Mouse (Mus musculus) liver, postnatal 0 days (tissue): ENCODE measurements around the gene Mrpl21. TPM values are rescaled to one million over a fixed set of nuclear protein-coding genes. Genes with fewer than 3 reads are reported as not detected.
A peak's percentile ranks its signal among the peaks of the same experiment; 100 is the strongest.

Experiments used
- ATAC-seq: fragments of 200-750 bp; cut with Nextera tagmentation; 2 replicates; pipeline ENCODE4 v1.8.0; 2017; ENCODE audit warnings: mild to moderate bottlenecking, moderate library complexity
- DNase-seq: peaks from one replicate; pipeline ENCODE4 v3.0.0-alpha.2; 2016
- H3K27ac ChIP-seq: fragments of 300-500 bp; sonication (generic); 2 replicates; pipeline ENCODE4 v1.5.1; 2014; ENCODE audit warnings: antibody characterized with exemption, moderate library complexity, mild to moderate bottlenecking, low read depth
- H3K27me3 ChIP-seq: fragments of 300-500 bp; sonication (generic); 2 replicates; pipeline ENCODE4 v1.6.1; 2014; ENCODE audit warnings: low read length, control low read depth, mixed read lengths; ENCODE audit not compliant: insufficient read depth
- H3K36me3 ChIP-seq: fragments of 300-500 bp; sonication (generic); replicated peaks from 2 replicates; pipeline ENCODE4 v1.6.1; 2014; ENCODE audit warnings: mild to moderate bottlenecking, control low read depth, low read length, moderate library complexity, mixed read lengths; ENCODE audit not compliant: insufficient read depth
- H3K4me1 ChIP-seq: fragments of 300-500 bp; sonication (generic); 2 replicates; pipeline ENCODE4 v1.6.1; 2014; ENCODE audit warnings: antibody characterized with exemption, mild to moderate bottlenecking, control low read depth; ENCODE audit not compliant: insufficient read depth
- H3K4me2 ChIP-seq: fragments of 300-500 bp; sonication (generic); 2 replicates; pipeline ENCODE4 v1.6.1; 2014; ENCODE audit warnings: low read depth, mild to moderate bottlenecking, low read length, moderate library complexity, mixed read lengths
- H3K4me3 ChIP-seq: fragments of 300-500 bp; sonication (generic); 2 replicates; pipeline ENCODE4 v1.5.1; 2014; ENCODE audit warnings: low read depth, low read length
- H3K9ac ChIP-seq: fragments of 300-500 bp; sonication (generic); replicated peaks from 2 replicates; pipeline ENCODE4 v1.6.1; 2014; ENCODE audit warnings: mild to moderate bottlenecking, moderate library complexity
- H3K9me3 ChIP-seq: fragments of 300-500 bp; sonication (generic); 2 replicates; pipeline ENCODE4 v1.6.1; 2016; ENCODE audit warnings: mild to moderate bottlenecking, control low read depth, low read length, mixed read lengths
- CTCF ChIP-seq: sonication (generic); IDR thresholded peaks from 2 replicates; pipeline ENCODE4 v1.5.1; 2016; ENCODE audit warnings: antibody characterized with exemption, low read depth
- EP300 ChIP-seq: IDR thresholded peaks from 2 replicates; pipeline ENCODE4 v1.6.1; 2016; ENCODE audit warnings: antibody characterized with exemption, low read depth, mild to moderate bottlenecking
- WGBS: fragments of 180-500 bp; shearing (Covaris S2); extraction: QIAGEN DNeasy Blood & Tissue Kit; methylation state at CpG from one replicate; pipeline ENCODE4 v1.1.7; 2014; ENCODE audit not compliant: insufficient replicate concordance; 5-methylcytosine and 5-hydroxymethylcytosine counted together
- polyA plus RNA-seq: library from polyadenylated mRNA; unstranded; fragments of >200 nt; fragmentation: Nextera tagmentation; extraction: Ambion mirVana; gene quantifications from 2 replicates; pipeline ENCODE4 v1.2.1, GENCODE M21; 2015

The Mrpl21 gene
- polyA plus RNA-seq, 1 experiment from 2014 or later = 45.5 TPM

GRCm38 (mm10) chr19:3320086-3320485 is 37.4 kb downstream of the Mrpl21 start:
- no peaks in the 10 kb centered on the region for H3K27me3 ChIP-seq
- H3K4me3 ChIP-seq = no peak overlapping the region
- H3K36me3 ChIP-seq = no peaks in the 10 kb centered on the region
- no peak for TF ChIP-seq CTCF
- peak; percentile 94 for TF ChIP-seq EP300
- H3K4me2 ChIP-seq = peak overlapping the region; percentile 36; the same call in 1 of the 2 replicates
- 47% methylated on average over 7 of the region's 7 CpGs for WGBS
- peak overlapping the region; percentile 90 for H3K27ac ChIP-seq
- DNase-seq (peak; percentile 66), ATAC-seq (peak; percentile 53)
- no peaks in the 10 kb centered on the region for H3K9me3 ChIP-seq
- peak overlapping the region; percentile 38; the same call in 1 of the 2 replicates for H3K9ac ChIP-seq
- peaks cover 40% of the 10 kb centered on the region for H3K4me1 ChIP-seq

GRCm38 (mm10) chr19:3320801-3321200 is 38.1 kb downstream of the Mrpl21 start:
- peaks cover 41% of the 10 kb centered on the region for H3K4me1 ChIP-seq

GRCm38 (mm10) chr19:3321617-3322016 is 38.9 kb downstream of the Mrpl21 start:
- Histone ChIP-seq H3K4me2 (peak overlapping the region; percentile 82), H3K4me3 (peak overlapping the region; percentile 71), H3K9me3 (no peaks in the 10 kb centered on the region), H3K27me3 (no peaks in the 10 kb centered on the region), H3K27ac (peak overlapping the region; percentile 95), H3K4me1 (peaks cover 46% of the 10 kb centered on the region), H3K36me3 (no peaks in the 10 kb centered on the region), H3K9ac (0 out of 2 replicates have a peak overlapping the region, but pooled peaks have one; percentile 18)
- no peak for TF ChIP-seq CTCF
- TF ChIP-seq EP300 = no peak
- ATAC-seq = no peak
- WGBS = 11% methylated on average over 11 of the region's 11 CpGs
- peak; percentile 65 for DNase-seq

More at GRCm38 (mm10) chr19:3320801-3321200, 38.1 kb downstream of the Mrpl21 start:
- DNase-seq (no peak), ATAC-seq (no peak)
- Histone ChIP-seq H3K9me3 (no peaks in the 10 kb centered on the region), H3K27ac (peak overlapping the region; percentile 83), H3K4me2 (no peak overlapping the region), H3K9ac (no peak overlapping the region), H3K4me3 (no peak overlapping the region), H3K27me3 (no peaks in the 10 kb centered on the region), H3K36me3 (no peaks in the 10 kb centered on the region)
- TF ChIP-seq EP300 (no peak), CTCF (peak; percentile 68)
- 64% methylated on average over 3 of the region's 3 CpGs for WGBS

- Histone ChIP-seq H3K4me1 (peaks cover 46% of the 10 kb centered on the region), H3K9me3 (no peaks in the 10 kb centered on the region), H3K4me2 (peak within 1 kb of the TSS; percentile 82), H3K27me3 (no peaks in the 10 kb centered on the region), H3K27ac (peak within 1 kb of the TSS; percentile 95), H3K4me3 (peak within 1 kb of the TSS; percentile 71), H3K9ac (peak within 1 kb of the TSS; percentile 82), H3K36me3 (no peaks in the 10 kb centered on the region)
- TF ChIP-seq CTCF (peak; percentile 73), EP300 (no peak)
- DNase-seq = peak; percentile 68
- ATAC-seq = no peak
- WGBS = 4% methylated on average over 26 of the region's 26 CpGs
These were observed 39.7 kb downstream of the Mrpl21 start, which contains the start of gene Cpt1a for GRCm38 (mm10) chr19:3322261-3322969. Gene Cpt1a, plus strand, starts transcription at chr19:3322334.

GRCm38 (mm10) chr19:3323201-3323621 is 40.5 kb downstream of the Mrpl21 start:
- Histone ChIP-seq H3K27ac (peak overlapping the region; percentile 95), H3K4me2 (peak overlapping the region; percentile 82), H3K27me3 (no peaks in the 10 kb centered on the region), H3K9ac (peak overlapping the region; percentile 82), H3K36me3 (no peaks in the 10 kb centered on the region), H3K4me1 (peaks cover 50% of the 10 kb centered on the region), H3K9me3 (no peaks in the 10 kb centered on the region), H3K4me3 (peak overlapping the region; percentile 71)
- peak; percentile 95 for DNase-seq
- peak; percentile 65 for ATAC-seq
- TF ChIP-seq EP300 = no peak
- TF ChIP-seq CTCF = peak; percentile 12; the same call in 1 of the 2 replicates
- WGBS = under 1% methylated on average over 37 of the region's 47 CpGs

GRCm38 (mm10) chr19:3323753-3324270 is 41.1 kb downstream of the Mrpl21 start:
- Histone ChIP-seq H3K27me3 (no peaks in the 10 kb centered on the region), H3K9me3 (no peaks in the 10 kb centered on the region), H3K4me1 (peaks cover 55% of the 10 kb centered on the region), H3K4me2 (peak overlapping the region; percentile 82), H3K4me3 (peak overlapping the region; percentile 71), H3K36me3 (no peaks in the 10 kb centered on the region), H3K27ac (peak overlapping the region; percentile 95), H3K9ac (peak overlapping the region; percentile 82)
- peak; percentile 80 for DNase-seq
- under 1% methylated on average over 34 of the region's 34 CpGs for WGBS
- TF ChIP-seq EP300 (peak; percentile 2; the same call in 1 of the 2 replicates), CTCF (no peak)
- ATAC-seq = 0 out of 2 replicates have a peak, but pooled peaks have one; percentile 3
